Mouse (Mus musculus): ENCODE data around the gene Unc13a.

The Unc13a gene

DNA sequence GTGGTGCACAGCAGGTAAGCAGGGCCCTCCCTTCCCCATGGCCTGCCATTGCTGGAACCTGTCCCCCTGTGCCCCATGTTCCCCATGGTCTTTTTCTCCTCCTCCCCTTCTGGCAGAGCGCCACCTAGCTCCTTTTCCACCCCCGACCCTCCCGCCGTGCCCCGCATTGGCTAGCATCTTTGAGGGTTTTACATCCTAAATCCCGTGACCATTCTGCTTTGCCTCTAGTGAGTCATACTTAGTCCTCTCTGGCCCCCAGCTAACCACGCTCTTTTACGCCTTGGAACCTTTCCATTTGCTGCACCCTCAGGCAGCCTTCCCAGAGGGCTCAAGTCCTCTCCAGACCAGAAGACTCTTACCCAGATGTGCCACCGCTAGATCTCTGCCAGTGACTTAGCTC, 91.4 kb downstream of the Unc13a start:
- no peak for DNase-seq

DNA sequence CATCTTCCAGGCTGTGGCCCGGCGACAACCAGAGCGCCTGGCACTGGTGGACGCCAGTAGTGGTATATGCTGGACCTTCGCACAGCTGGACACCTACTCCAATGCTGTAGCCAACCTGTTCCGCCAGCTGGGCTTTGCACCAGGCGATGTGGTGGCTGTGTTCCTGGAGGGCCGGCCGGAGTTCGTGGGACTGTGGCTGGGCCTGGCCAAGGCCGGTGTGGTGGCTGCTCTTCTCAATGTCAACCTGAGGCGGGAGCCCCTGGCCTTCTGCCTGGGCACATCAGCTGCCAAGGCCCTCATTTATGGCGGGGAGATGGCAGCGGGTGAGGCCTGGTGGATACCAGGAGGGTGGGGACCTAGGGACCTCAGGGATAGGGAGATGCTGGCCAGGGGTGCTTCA, 92.1 kb downstream of the Unc13a start:
- no peak for DNase-seq

DNA sequence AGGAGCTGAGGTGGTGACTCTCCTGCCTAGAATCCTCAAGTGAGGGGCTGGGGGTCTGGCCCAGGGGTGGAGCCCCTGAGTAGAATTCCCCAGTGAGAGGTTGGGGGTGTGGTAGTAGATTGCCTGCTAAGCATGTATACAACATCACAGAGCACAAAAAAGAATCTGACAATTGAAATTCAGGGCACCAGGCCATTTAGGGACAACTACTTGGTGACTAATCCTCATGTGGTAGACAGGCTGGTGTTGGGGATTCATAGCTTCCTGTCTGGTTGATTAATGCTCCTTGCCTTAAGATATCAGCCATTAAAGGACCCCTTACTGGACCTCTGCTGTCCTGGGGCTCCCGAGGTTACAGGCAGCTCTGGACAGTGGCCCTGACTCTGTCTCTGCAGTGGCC, 92.5 kb downstream of the Unc13a start:
- no peak for DNase-seq

DNA sequence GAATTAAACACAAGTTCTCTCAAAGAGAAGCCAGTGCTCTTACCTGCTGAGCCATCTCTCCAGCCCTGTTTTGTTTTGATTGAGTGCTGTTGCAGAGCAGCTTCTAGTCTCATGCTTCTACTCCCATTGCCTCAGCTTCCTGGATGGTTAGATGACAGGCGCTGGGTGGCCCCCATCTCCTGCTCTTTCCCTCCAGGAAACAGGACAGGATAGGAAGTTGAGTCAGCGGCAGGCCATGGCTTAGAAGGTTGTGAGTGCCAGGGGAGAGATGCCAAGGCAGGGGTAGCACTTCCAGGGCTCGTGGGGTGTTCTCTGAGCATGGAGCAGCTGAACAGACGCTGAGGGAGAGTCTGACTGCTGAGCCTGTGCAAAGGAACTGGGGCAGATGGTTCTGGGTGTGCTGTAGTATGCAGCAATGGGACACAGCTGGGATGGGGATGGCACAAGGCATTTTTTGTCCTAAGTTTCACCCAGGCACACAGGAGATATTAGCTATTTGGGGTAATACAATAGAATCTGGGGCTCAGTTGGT, 93.6 kb downstream of the Unc13a start:
- DNase-seq: no peak

DNA sequence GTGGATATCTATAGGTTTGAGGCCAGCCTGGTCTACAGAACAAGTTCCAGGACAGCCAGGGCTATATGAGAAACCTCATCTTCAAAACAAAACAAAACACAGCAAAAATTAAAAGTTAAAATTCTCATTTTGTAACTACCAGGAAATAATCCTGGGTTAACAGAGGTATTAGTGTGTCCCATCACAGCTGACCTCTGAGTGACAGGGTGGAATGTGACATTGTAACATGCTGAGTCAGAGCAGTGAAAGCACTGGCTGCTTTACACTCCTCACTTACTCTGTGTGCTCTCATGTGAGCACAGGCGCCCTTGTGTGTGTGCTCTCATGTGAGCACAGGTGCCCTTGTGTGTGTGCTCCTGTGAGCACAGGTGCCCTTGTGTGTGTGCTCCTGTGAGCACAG, 96.5 kb downstream of the Unc13a start:
- no peak for DNase-seq

DNA sequence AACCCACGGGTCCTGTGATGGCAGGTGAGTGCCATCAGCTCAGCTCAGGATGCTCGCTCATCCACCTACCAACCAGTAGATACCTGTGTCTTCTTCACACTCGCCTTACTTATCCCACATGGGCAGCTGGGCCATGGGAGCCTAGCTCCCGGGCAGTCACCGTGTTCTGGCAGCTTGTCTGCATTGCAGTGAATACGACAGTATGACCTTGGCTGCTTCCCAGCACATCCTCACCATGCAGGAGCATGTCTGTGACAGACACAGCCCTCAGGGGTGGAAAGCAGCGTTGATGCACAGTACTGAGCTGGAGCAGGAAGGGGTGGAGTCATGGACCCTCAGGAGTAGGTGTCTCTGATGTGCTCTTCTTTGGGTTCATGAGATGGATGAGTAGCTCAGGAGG, 97.1 kb downstream of the Unc13a start:
- no peak for DNase-seq
